Mouse (Mus musculus) left cerebral cortex, postnatal 4 days (tissue): ENCODE results near the gene Rapgef2. TPM values are rescaled to one million over a fixed set of nuclear protein-coding genes. Genes with fewer than 3 reads are reported as not detected.
A peak's percentile ranks its signal among the peaks of the same experiment; 100 is the strongest.

ENCODE experiments used
- DNase-seq: peaks from one replicate; pipeline ENCODE4 v3.0.0-alpha.2; 2022
- intact Hi-C: fragments of 180-260 bp; cut with DNase I; formaldehyde crosslinking; loops from one replicate; pipeline ENCODE4 v1.15.1; 2025
- total RNA-seq, 2 experiments: library from RNA; stranded (reverse); gene quantifications; 2 replicates each; pipeline ENCODE4 v1.2.3; 2021

The Rapgef2 gene
- total RNA-seq, 2 experiments from 2014 or later: 86.1 to 91.9 TPM

DNA sequence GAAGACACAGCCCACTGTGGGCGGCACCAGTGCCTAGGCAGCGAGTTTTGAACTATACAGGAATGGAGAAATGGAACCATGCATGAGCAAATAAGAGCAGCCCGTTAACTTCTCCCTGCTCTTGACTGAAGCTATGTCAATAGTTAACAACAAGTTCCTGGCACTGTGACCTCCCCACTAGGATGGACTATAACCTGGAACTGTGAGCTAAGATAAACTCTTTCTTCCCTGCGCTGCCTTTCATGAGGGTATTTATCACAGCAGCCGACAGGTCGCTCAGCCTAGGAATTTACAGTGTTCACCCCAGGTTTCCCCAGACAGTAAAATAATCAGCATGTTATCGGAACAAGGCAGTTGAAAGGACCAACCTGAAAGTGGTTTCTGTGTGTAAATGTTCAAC lies 79.8 kb downstream of the Rapgef2 start:
- intact Hi-C loops: loop anchor here (5.0 kb wide), 1 partner anchor 291 kb away; no protein-coding TSS in a partner anchor
- no peak for DNase-seq

- DNase-seq: no peak
- intact Hi-C loops: loop anchor here (5.0 kb wide), 1 partner anchor 291 kb away; no protein-coding TSS in a partner anchor
These were observed 80.3 kb downstream of the Rapgef2 start for GRCm38 (mm10) chr3:79205981-79206380.

- intact Hi-C loops: loop anchor here (5.0 kb wide), 1 partner anchor 292 kb away; no protein-coding TSS in a partner anchor
- no peak for DNase-seq
These were observed 81.2 kb downstream of the Rapgef2 start for GRCm38 (mm10) chr3:79205112-79205511.

DNA sequence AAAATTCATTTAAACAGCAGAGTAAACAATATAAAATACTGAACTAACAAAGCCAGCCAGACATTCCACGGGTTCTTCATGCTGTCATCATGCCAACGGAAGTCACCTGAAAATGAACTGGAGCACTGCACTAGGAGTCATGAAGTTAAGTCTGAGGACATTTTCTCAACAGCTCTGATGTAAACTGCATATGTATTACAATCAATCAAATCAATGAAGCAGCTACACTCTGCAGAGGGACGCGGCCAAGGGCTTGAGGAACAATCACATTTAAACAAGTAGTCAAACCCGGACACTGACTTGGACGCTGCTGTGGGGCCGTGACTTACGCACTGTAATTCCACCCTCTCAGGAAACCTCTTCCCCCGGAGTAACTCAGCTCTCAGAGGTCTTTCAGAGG lies 82.1 kb downstream of the Rapgef2 start:
- intact Hi-C loops: no loop called here
- DNase-seq: no peak

GRCm38 (mm10) chr3:79203821-79204220 lies 82.5 kb downstream of the Rapgef2 start:
- no peak for DNase-seq
- intact Hi-C loops: loop anchor here (2.0 kb wide), 1 partner anchor 383 kb away; no protein-coding TSS in a partner anchor

DNA sequence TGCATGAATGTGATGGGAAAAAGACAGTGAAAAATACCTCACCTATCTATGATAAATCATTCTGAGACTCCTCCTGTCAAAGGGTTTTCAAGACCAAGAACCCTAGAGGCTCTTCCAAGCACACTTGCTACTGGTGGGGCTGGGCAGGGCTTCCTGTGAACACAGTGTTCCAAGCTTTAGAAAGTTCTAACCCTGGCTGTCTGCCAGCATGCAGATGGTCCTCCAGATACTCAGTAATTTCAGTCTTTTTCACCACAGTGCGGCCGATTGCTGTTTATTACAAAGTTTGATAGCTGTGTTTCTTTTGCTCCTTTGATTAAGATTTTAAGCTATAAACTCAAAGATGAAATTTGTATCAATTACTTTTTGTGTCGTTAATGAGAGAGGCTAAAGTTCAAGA lies 83.1 kb downstream of the Rapgef2 start:
- intact Hi-C loops: loop anchor here (2.0 kb wide), 1 partner anchor 384 kb away; no protein-coding TSS in a partner anchor
- DNase-seq: peak; percentile 72

GRCm38 (mm10) chr3:79202275-79203153 lies 83.8 kb downstream of the Rapgef2 start:
- DNase-seq: peak; percentile 69
- intact Hi-C loops: loop anchor here (2.0 kb wide), 1 partner anchor 384 kb away; no protein-coding TSS in a partner anchor

- intact Hi-C loops: loop anchor here (5.0 kb wide), 1 partner anchor 240 kb away; no protein-coding TSS in a partner anchor
- DNase-seq: peak; percentile 48
These were observed 89.4 kb downstream of the Rapgef2 start for GRCm38 (mm10) chr3:79196708-79197437.

DNA sequence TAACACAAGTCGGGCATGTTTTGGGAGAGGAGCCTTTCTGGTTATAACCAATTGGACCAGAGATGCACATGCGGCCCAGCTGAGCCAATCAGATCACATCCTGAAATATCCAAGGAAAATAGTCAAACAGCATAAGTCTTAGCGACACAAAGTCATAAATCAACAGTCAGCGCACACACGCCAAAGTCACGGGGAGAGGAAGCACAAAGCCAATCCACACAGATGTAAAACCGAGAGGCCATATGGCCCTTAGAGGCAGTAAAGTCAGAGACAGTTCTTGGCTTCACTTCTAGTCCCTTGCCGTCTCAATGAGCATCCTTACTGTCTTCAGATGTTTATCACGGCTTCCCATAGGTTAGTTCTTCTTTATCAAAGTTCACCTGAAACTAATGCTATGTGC lies 91.0 kb downstream of the Rapgef2 start:
- no peak for DNase-seq
- intact Hi-C loops: loop anchor here (5.0 kb wide), 1 partner anchor 238 kb away; no protein-coding TSS in a partner anchor

DNA sequence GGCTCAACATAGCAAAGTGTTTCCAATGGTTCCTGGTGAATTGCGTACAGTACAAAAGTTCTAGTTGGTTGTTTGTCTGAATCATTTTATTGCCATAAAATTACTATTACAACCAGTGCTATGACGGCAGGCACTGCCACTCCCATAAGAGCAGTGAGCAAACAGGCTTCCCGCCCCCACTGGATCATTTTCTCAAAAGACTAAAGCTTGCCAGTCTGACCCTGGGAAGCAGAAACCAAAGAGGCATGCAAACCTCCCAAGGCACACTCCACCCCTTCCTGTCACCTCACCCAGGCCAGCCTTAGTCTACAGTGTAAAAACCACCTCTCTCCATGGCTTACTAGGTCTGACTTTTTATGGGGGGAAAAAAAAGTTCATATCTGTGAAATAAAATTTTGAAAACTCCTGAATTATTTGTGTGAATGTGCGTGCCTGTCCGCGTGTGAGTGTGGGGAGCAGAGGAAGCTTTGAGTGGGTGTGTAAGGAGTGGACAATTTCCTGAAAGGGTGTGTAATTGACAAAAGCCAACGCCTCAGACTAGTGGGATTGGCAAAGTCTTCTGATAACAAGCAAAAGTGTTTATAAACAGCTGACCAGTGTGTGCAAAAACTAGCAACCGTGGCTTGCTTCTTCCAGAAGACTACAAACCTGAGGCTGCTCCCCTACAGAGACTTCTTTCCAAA lies 92.1 kb downstream of the Rapgef2 start:
- no peak for DNase-seq
- intact Hi-C loops: no loop called here

DNA sequence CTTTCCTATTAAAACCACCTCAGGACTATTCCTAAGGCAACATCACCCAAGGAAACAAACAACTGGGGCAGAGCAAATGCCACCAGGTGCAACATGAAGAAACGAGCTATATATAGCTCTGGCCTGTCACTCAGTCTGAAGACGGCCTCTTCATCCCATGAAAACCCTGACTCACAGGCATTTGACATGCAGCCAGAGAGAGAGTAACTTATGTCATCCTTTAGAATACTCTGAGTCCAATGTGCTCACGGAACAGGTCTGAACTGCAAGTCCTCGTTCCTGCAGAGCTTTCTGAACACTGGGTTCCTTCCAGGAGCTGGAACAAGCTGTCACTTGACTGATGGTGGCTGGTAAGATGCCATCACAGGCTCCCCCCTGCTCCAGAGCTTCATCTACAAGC lies 93.3 kb downstream of the Rapgef2 start:
- peak; percentile 24 for DNase-seq
- intact Hi-C loops: no loop called here

DNA sequence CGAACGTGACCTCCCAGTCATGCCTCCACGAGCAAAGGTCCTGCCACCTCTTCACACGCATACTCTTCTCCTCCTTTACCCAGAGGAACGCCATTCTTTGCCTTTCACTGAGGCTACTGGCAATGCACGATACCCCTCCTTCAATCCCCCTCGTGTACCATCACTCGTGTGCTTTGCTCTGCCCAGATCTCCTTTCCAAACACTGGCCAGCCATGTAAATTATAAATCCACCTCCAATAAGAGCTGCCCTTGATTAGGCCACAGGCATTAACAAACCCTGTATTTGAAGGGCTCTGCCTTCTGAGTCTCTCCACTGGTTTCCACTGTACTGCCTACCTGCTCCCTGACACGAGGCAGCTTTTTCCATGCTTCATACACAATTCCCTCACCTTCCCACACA lies 94.3 kb downstream of the Rapgef2 start:
- intact Hi-C loops: no loop called here
- no peak for DNase-seq

DNA sequence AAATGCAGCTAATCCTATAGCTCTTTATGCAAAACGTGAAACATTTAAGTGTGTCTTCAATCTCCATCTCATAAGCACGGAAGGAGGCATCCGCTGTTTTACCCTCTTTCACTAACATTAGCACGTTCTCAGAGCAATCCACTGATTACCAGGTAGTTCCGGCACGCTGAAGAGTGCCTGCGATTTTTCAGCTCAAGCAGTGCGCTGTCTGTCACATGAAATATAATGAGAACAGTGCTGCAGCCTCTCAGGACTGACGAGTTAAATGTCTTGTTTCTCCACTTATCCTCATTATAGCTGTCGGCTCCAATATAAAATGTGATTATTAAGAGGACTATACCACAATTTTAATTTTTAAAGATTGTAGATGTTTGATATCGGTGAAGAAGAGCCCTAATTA lies 94.8 kb downstream of the Rapgef2 start:
- intact Hi-C loops: no loop called here
- DNase-seq: no peak

DNA sequence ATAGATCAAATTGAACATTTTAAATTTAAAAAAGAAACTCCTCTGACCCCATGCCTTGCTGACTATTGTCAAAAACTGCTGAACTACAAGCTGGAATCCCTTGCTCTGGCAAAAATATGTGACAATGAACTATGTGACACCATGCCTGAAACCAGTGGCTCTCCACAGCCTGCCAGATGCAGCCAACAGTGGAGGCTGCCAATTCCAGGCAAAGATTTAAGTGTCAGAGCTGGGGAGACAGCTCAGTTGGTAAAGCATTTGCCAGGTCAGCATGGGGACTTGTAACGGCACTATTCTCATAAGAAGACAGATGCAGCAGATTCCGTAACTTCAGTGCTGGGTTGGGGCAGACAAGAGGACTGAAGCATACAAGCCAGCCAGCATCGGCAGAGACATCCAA lies 95.9 kb downstream of the Rapgef2 start:
- intact Hi-C loops: no loop called here
- DNase-seq: no peak

- DNase-seq: no peak
- intact Hi-C loops: no loop called here
These were observed 98.4 kb downstream of the Rapgef2 start for GRCm38 (mm10) chr3:79187912-79188311.

DNA sequence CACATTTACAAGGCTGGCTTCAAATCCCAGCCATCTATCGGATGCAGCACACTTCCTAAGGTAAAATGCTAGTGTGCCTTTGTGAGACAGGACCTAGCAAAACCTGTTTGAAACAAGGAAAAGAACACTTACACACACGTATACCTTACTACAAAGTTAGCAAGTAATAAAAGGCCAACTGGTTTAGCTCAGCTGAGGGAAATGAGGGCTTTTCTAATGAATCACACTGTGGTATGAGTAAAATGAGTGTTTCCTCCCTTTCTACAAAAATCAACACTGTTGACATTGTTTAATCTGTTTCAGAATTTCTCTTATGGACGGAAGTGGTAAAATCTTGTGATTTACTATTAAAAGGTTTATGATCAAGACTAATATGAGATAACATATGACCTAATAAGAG lies 104.0 kb downstream of the Rapgef2 start:
- intact Hi-C loops: no loop called here
- no peak for DNase-seq

DNA sequence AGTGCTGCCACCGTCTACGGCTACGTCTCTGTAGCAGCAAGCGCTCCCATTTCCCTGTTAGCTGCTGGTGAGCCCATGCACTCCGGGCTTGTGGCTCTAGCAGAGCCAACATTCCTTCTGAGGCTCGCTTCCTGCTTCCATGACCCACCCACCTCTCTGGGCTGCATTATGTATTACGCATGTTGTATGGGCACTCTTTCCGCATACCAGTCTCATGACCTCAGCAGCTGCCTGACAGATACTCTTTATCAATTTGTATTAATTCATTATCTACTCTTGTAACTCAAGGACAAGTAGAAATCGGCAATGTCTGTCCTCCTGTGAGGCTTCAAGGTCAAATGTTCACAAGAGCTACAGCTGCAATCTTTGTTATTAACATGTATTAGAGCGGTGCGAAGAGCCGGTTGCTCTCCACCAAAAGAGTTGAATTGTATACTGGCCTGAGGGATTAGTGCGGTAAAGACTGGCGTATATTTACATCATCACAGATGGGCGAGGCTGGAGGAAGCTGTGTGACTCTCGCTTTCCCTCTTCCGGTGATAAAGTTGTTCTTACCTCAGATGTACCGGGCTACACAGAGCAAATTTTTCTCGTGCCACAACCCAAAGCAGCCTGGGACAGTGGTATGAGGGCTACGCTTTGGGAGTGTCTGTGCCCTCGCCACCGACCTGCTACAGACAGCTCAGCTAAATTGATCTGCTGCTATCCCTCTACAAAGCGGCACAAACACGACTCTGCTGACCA lies 104.9 kb downstream of the Rapgef2 start:
- intact Hi-C loops: no loop called here
- DNase-seq: no peak

GRCm38 (mm10) chr3:79180086-79180485 lies 106.2 kb downstream of the Rapgef2 start:
- DNase-seq: no peak
- intact Hi-C loops: no loop called here

- intact Hi-C loops: no loop called here
These were observed 106.7 kb downstream of the Rapgef2 start for GRCm38 (mm10) chr3:79179499-79180053.

GRCm38 (mm10) chr3:79178708-79179107 lies 107.6 kb downstream of the Rapgef2 start:
- intact Hi-C loops: no loop called here

More at GRCm38 (mm10) chr3:79179499-79180053, 106.7 kb downstream of the Rapgef2 start:
- DNase-seq: no peak

More at GRCm38 (mm10) chr3:79178708-79179107, 107.6 kb downstream of the Rapgef2 start:
- no peak for DNase-seq
